Comparison of ENCODE assay signal across 8 mouse cellular contexts in genomic region chr1:40085403-40086182, GRCm38 (mm10). TPM values are rescaled to one million over a fixed set of nuclear protein-coding genes. Genes with fewer than 3 reads are reported as not detected.
DNase-seq lines count a peak whose midpoint lies in the region; ATAC-seq lines count a peak whose summit lies in the region.

No protein-coding gene starts in this region.

- peak overlapping the region; percentile 51 for H3K4me3 ChIP-seq in hindbrain, embryonic 15.5 days

- H3K27me3 ChIP-seq in hindbrain, embryonic 15.5 days: 0 out of 2 replicates have a peak, but pooled peaks cover 4% of the 10 kb centered on the region

- no peaks in the 10 kb centered on the region for H3K36me3 ChIP-seq in hindbrain, embryonic 15.5 days

- peak overlapping the region; percentile 64 for H3K27ac ChIP-seq in hindbrain, embryonic 15.5 days (replicated peaks)

- peak overlapping the region; percentile 89 for H3K4me2 ChIP-seq in hindbrain, embryonic 15.5 days

- 2% methylated on average over 25 of the region's 25 CpGs for WGBS in hindbrain, embryonic 15.5 days

- H3K9me3 ChIP-seq in hindbrain, embryonic 15.5 days: no peaks in the 10 kb centered on the region

- H3K9ac ChIP-seq in hindbrain, embryonic 15.5 days: peak overlapping the region; percentile 61

- DNase-seq in R1 (ENCODE audit: low read depth, low spot score): peak; percentile 75
- DNase-seq in cerebellum, postnatal 25 days: peak; percentile 79 to 87
- peak; percentile 65 to 79 for DNase-seq in frontal cortex, postnatal 36 days (ENCODE audit: low spot score in 2 of 2)
- peak; percentile 47 to 54 for DNase-seq in layer of hippocampus, postnatal 25 days (ENCODE audit: extremely low spot score in 1 of 2, low spot score in 1 of 2)
- DNase-seq in lung, postnatal 10 days: peak; percentile 82
- DNase-seq in ovary, postnatal 14 days (ENCODE audit: low spot score): peak; percentile 13
- peak; percentile 66 for DNase-seq in thymus, postnatal 25 days

- H3K4me1 ChIP-seq in hindbrain, embryonic 15.5 days (replicated peaks): peaks cover 18% of the 10 kb centered on the region

- peak; percentile 89 for ATAC-seq in hindbrain, embryonic 15.5 days (ENCODE audit: low FRiP score, low read depth)

RNA-seq across cellular contexts. Expression of gene Il1r2, which starts 11.7 kb away (rescaled TPM):
- 0.74 and 0.75 TPM in 2 replicates for polyA plus RNA-seq in hindbrain, embryonic 15.5 days (2015; fragmentation: Nextera tagmentation; extraction: Ambion mirVana)
- total RNA-seq in layer of hippocampus, postnatal 25 days (2021): under 1 TPM in 1 of 2 experiments, not detected in 1; 0.52 TPM

Comparison
In these comparisons a context has a peak if more than half of its experiments do, and no peak if none do; other contexts are left out.
1. Peak in every context shown above with its lines: DNase-seq, ATAC-seq, H3K4me3 ChIP-seq and H3K27ac ChIP-seq.
2. DNase-seq: peak in every context shown above with its lines; median percentile 83 in cerebellum, postnatal 25 days; 82 in lung, postnatal 10 days; 75 in R1; 72 in frontal cortex, postnatal 36 days; 66 in thymus, postnatal 25 days; 50 in layer of hippocampus, postnatal 25 days; 13 in ovary, postnatal 14 days.